Mouse (Mus musculus): ENCODE measurements around the gene Plk5. TPM values are rescaled to one million over a fixed set of nuclear protein-coding genes. Genes with fewer than 3 reads are reported as not detected.
A peak's percentile ranks its signal among the peaks of the same experiment; 100 is the strongest.

The Plk5 gene
- total RNA-seq, 1 experiment, result 6.0 TPM

- TF ChIP-seq MAFK (IDR thresholded peaks at IDR 0.05; ENCODE audit: insufficient read depth, low read depth, low read length) (no peak), CHD2 (IDR thresholded peaks at IDR 0.05; ENCODE audit: low read depth, low read length) (no peak), ZNF384 (IDR thresholded peaks at IDR 0.05; ENCODE audit: low read depth, low read length) (no peak), HCFC1 (IDR thresholded peaks at IDR 0.05; ENCODE audit: borderline replicate concordance, insufficient read depth, low read length) (no peak), ZC3H11A (IDR thresholded peaks at IDR 0.05; ENCODE audit: borderline replicate concordance, low read depth, low read length) (no peak)
- Histone ChIP-seq H3K36me3 (ENCODE audit: control insufficient read depth, insufficient read depth, low read length, poor library complexity, severe bottlenecking) (no peaks in the 10 kb centered on the region), H3K4me1 (ENCODE audit: control insufficient read depth in 2 of 2, insufficient read depth in 2 of 2, low read length in 2 of 2, poor library complexity in 1 of 2) (peaks cover 2 to 33% of the 10 kb centered on the region in 2 experiments; a peak in 3 of 4 replicates), H3K9me3 (ENCODE audit: control insufficient read depth, insufficient read depth, low read depth, low read length) (no peaks in the 10 kb centered on the region), H3K9ac (ENCODE audit: insufficient read depth, low read depth, low read length, poor library complexity, severe bottlenecking) (no peak overlapping the region; the same call in 1 of the 2 replicates), H3K4me3 (ENCODE audit: insufficient read depth in 1 of 2, low read depth in 1 of 2, low read length in 2 of 2, poor library complexity in 1 of 2, severe bottlenecking in 1 of 2) (peak overlapping the region; percentile 58 to 70), H3K27ac (ENCODE audit: insufficient read depth, low read depth, low read length, poor library complexity, severe bottlenecking) (no peak overlapping the region)
- in situ Hi-C loops (cut with MboI; ENCODE audit: low sequenced_read_pairs in 2 of 2, unreplicated experiment in 2 of 2), result no loop called here
- no peak for DNase-seq (ENCODE audit: low read depth, low spot score)
These were observed 13.9 kb upstream of the Plk5 start for GRCm38 (mm10) chr10:80342305-80342748.

GRCm38 (mm10) chr10:80342749-80343424, 13.4 kb upstream of the Plk5 start:
- Histone ChIP-seq H3K36me3 (ENCODE audit: control insufficient read depth, insufficient read depth, low read length, poor library complexity, severe bottlenecking) (no peaks in the 10 kb centered on the region), H3K27ac (ENCODE audit: insufficient read depth, low read depth, low read length, poor library complexity, severe bottlenecking) (no peak overlapping the region), H3K4me1 (ENCODE audit: control insufficient read depth in 2 of 2, insufficient read depth in 2 of 2, low read length in 2 of 2, poor library complexity in 1 of 2) (peaks cover 2 to 36% of the 10 kb centered on the region in 2 experiments; a peak in 3 of 4 replicates), H3K9me3 (ENCODE audit: control insufficient read depth, insufficient read depth, low read depth, low read length) (no peaks in the 10 kb centered on the region), H3K9ac (ENCODE audit: insufficient read depth, low read depth, low read length, poor library complexity, severe bottlenecking) (no peak overlapping the region), H3K4me3 (ENCODE audit: insufficient read depth in 1 of 2, low read depth in 1 of 2, low read length in 2 of 2, poor library complexity in 1 of 2, severe bottlenecking in 1 of 2) (peak overlapping the region; percentile 58 to 70)
- in situ Hi-C loops (cut with MboI; ENCODE audit: low sequenced_read_pairs in 2 of 2, unreplicated experiment in 2 of 2), result no loop called here
- peak; percentile 92 for DNase-seq (ENCODE audit: low read depth, low spot score)
- TF ChIP-seq HCFC1 (IDR thresholded peaks at IDR 0.05; ENCODE audit: borderline replicate concordance, insufficient read depth, low read length) (no peak), MAFK (IDR thresholded peaks at IDR 0.05; ENCODE audit: insufficient read depth, low read depth, low read length) (no peak), ZC3H11A (IDR thresholded peaks at IDR 0.05; ENCODE audit: borderline replicate concordance, low read depth, low read length) (no peak), ZNF384 (IDR thresholded peaks at IDR 0.05; ENCODE audit: low read depth, low read length) (no peak), CHD2 (IDR thresholded peaks at IDR 0.05; ENCODE audit: low read depth, low read length) (no peak)

- Histone ChIP-seq H3K4me3 (ENCODE audit: insufficient read depth in 1 of 2, low read depth in 1 of 2, low read length in 2 of 2, poor library complexity in 1 of 2, severe bottlenecking in 1 of 2) (peak overlapping the region; percentile 21 to 30; a peak in 3 of 4 replicates), H3K27ac (ENCODE audit: insufficient read depth, low read depth, low read length, poor library complexity, severe bottlenecking) (no peak overlapping the region), H3K9ac (ENCODE audit: insufficient read depth, low read depth, low read length, poor library complexity, severe bottlenecking) (no peak overlapping the region), H3K36me3 (ENCODE audit: control insufficient read depth, insufficient read depth, low read length, poor library complexity, severe bottlenecking) (no peaks in the 10 kb centered on the region), H3K9me3 (ENCODE audit: control insufficient read depth, insufficient read depth, low read depth, low read length) (no peaks in the 10 kb centered on the region), H3K4me1 (ENCODE audit: control insufficient read depth in 2 of 2, insufficient read depth in 2 of 2, low read length in 2 of 2, poor library complexity in 1 of 2) (peaks cover 2 to 36% of the 10 kb centered on the region in 2 experiments; a peak in 3 of 4 replicates)
- no peak for DNase-seq (ENCODE audit: low read depth, low spot score)
- no peak for TF ChIP-seq HCFC1 (IDR thresholded peaks at IDR 0.05; ENCODE audit: borderline replicate concordance, insufficient read depth, low read length)
- no peak for TF ChIP-seq CHD2 (IDR thresholded peaks at IDR 0.05; ENCODE audit: low read depth, low read length)
- TF ChIP-seq ZC3H11A (IDR thresholded peaks at IDR 0.05; ENCODE audit: borderline replicate concordance, low read depth, low read length), result no peak
- TF ChIP-seq ZNF384 (IDR thresholded peaks at IDR 0.05; ENCODE audit: low read depth, low read length), result no peak
- TF ChIP-seq MAFK (IDR thresholded peaks at IDR 0.05; ENCODE audit: insufficient read depth, low read depth, low read length), result no peak
- in situ Hi-C loops (cut with MboI; ENCODE audit: low sequenced_read_pairs in 2 of 2, unreplicated experiment in 2 of 2), result no loop called here
These were observed 12.8 kb upstream of the Plk5 start for GRCm38 (mm10) chr10:80343425-80343895.

DNA sequence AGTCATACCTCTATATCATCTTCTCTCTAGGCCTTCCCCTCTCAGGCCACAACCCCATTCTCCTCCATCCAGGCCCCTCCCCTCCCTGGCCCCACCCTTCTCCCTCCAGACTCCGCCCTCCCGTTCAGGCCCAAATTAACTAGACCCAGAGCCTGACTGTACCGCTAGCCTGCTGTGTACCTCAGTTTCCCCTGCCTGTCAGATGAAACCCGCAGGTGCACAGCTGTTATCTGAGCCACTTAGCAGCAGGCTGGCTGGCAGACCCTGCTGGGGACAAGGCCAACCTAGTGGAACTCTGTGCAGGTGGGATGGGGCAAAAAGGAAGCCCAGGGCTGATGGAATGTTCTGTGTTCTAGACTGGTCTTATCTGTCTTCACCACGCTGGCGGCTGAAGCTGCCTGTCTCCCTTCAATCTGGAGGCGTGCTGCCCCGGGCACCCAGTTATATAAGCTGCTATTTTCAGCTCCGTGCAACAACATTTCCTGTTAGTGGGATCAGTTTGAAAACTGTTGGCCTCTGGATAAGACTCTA, 12.1 kb upstream of the Plk5 start:
- peaks cover 2 to 38% of the 10 kb centered on the region in 2 experiments; a peak in 3 of 4 replicates for H3K4me1 ChIP-seq (ENCODE audit: control insufficient read depth in 2 of 2, insufficient read depth in 2 of 2, low read length in 2 of 2, poor library complexity in 1 of 2)
- DNase-seq (ENCODE audit: low read depth, low spot score), result no peak
- no peak overlapping the region for H3K9ac ChIP-seq (ENCODE audit: insufficient read depth, low read depth, low read length, poor library complexity, severe bottlenecking)
- H3K27ac ChIP-seq (ENCODE audit: insufficient read depth, low read depth, low read length, poor library complexity, severe bottlenecking), result no peak overlapping the region
- in situ Hi-C loops (cut with MboI; ENCODE audit: low sequenced_read_pairs in 2 of 2, unreplicated experiment in 2 of 2), result no loop called here
- H3K4me3 ChIP-seq (ENCODE audit: insufficient read depth in 1 of 2, low read depth in 1 of 2, low read length in 2 of 2, poor library complexity in 1 of 2, severe bottlenecking in 1 of 2), result no peak overlapping the region
- H3K36me3 ChIP-seq (ENCODE audit: control insufficient read depth, insufficient read depth, low read length, poor library complexity, severe bottlenecking), result no peaks in the 10 kb centered on the region
- TF ChIP-seq ZNF384 (IDR thresholded peaks at IDR 0.05; ENCODE audit: low read depth, low read length) (no peak), ZC3H11A (IDR thresholded peaks at IDR 0.05; ENCODE audit: borderline replicate concordance, low read depth, low read length) (no peak), CHD2 (IDR thresholded peaks at IDR 0.05; ENCODE audit: low read depth, low read length) (no peak), HCFC1 (IDR thresholded peaks at IDR 0.05; ENCODE audit: borderline replicate concordance, insufficient read depth, low read length) (no peak), MAFK (IDR thresholded peaks at IDR 0.05; ENCODE audit: insufficient read depth, low read depth, low read length) (no peak)
- H3K9me3 ChIP-seq (ENCODE audit: control insufficient read depth, insufficient read depth, low read depth, low read length), result no peaks in the 10 kb centered on the region
